Mouse (Mus musculus) gastrocnemius, postnatal 4 days (tissue): ENCODE data around the gene Ftcd. TPM values are rescaled to one million over a fixed set of nuclear protein-coding genes. Genes with fewer than 3 reads are reported as not detected.

Experiments
- DNase-seq, 2 experiments: peaks; one replicate each; pipeline ENCODE4 v3.0.0; 2021 to 2022; ENCODE audit warnings: low spot score in 2 of 2, mixed read lengths in 2 of 2
- total RNA-seq, 2 experiments: library from RNA; stranded (reverse); gene quantifications; 2 replicates each; pipeline ENCODE4 v1.2.3; 2021

The Ftcd gene
- total RNA-seq, 2 experiments from 2014 or later = 0.41 TPM; not detected in 1

GRCm38 (mm10) chr10:76602690-76603089 is 27.2 kb downstream of the Ftcd start:
- no peak for DNase-seq

- no peak for DNase-seq
These were observed 37.0 kb downstream of the Ftcd start for GRCm38 (mm10) chr10:76612473-76612872.

- DNase-seq = no peak
These were observed 47.0 kb downstream of the Ftcd start for GRCm38 (mm10) chr10:76622411-76622810.

- peak; percentile 96 to 99 for DNase-seq
These were observed 47.7 kb downstream of the Ftcd start, which contains the start of gene Col6a2 for GRCm38 (mm10) chr10:76622928-76623680. TSS of gene Col6a2 (minus strand) at chr10:76623630.

GRCm38 (mm10) chr10:76623734-76624133 is 48.3 kb downstream of the Ftcd start:
- no peak for DNase-seq

- no peak for DNase-seq
These were observed 49.5 kb downstream of the Ftcd start for GRCm38 (mm10) chr10:76624903-76625302.

GRCm38 (mm10) chr10:76627714-76628113 is 52.3 kb downstream of the Ftcd start:
- no peak for DNase-seq

GRCm38 (mm10) chr10:76630657-76631056 is 55.2 kb downstream of the Ftcd start:
- DNase-seq = no peak

GRCm38 (mm10) chr10:76632630-76633029 is 57.2 kb downstream of the Ftcd start:
- DNase-seq = no peak

GRCm38 (mm10) chr10:76634094-76634571 is 58.7 kb downstream of the Ftcd start:
- no peak for DNase-seq

GRCm38 (mm10) chr10:76634584-76634983 is 59.1 kb downstream of the Ftcd start:
- DNase-seq = no peak

- DNase-seq = no peak
These were observed 60.6 kb downstream of the Ftcd start for GRCm38 (mm10) chr10:76636026-76636425.

GRCm38 (mm10) chr10:76636601-76637000 is 61.2 kb downstream of the Ftcd start:
- no peak for DNase-seq

Other genes starting within 250 kb of the Ftcd start
- 10 to 100 TPM; 19.6 to 23.9 TPM for gene Dip2a, start 230.4 kb upstream of the Ftcd start, total RNA-seq
- gene AC141477.1, start 135.2 kb upstream of the Ftcd start, total RNA-seq = not detected
- gene Pcnt, start 132.9 kb upstream of the Ftcd start, total RNA-seq = 10 to 100 TPM; 57.6 to 59.3 TPM
- gene 2610028H24Rik, start 126.6 kb upstream of the Ftcd start, total RNA-seq = 1 to 10 TPM in 1 of 2 experiments, under 1 TPM in 1; 0.86 to 1.2 TPM
- gene Mcm3ap, start 106.7 kb upstream of the Ftcd start, total RNA-seq = 10 to 100 TPM; 38.0 to 42.9 TPM
- 1 to 10 TPM; 4.2 to 5.0 TPM for gene Ybey, start 106.5 kb upstream of the Ftcd start, total RNA-seq
- 10 to 100 TPM; 19.0 to 19.3 TPM for gene Lss, start 44.1 kb upstream of the Ftcd start, total RNA-seq
- gene Spatc1l, start 13.4 kb upstream of the Ftcd start, total RNA-seq = not detected
- gene Col6a2, start 48.0 kb downstream of the Ftcd start, total RNA-seq = 100 to 1,000 TPM; 657 to 733 TPM
- gene Col6a1, start 150.5 kb downstream of the Ftcd start, total RNA-seq = 100 to 1,000 TPM; 628 to 701 TPM